Mouse (Mus musculus) urinary bladder, postnatal 14 days (tissue): ENCODE results near the gene Abraxas1.
A peak's percentile ranks its signal among the peaks of the same experiment; 100 is the strongest.

Experiments used
- DNase-seq: peaks from one replicate; pipeline ENCODE4 v3.0.0; 2021; ENCODE audit warnings: low spot score

Abraxas1 gene

DNA sequence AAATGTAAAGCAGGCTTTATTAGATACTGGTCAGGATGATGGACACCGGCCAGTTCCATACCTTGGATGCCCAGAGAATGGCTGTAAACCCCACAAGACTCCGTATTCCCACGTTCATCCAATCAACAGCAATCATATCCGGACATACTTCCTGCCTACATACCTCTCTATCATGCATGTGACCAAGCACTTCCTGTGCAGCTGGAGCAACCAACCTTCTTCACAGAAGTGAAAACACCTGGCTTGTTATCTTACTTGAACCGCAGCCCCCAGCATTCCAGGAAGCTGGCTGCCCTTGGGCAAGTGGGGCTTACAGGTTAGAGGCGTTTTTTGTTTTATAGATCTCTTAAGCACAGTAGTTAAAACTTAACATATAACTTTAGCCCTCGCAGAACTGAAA lies 2.1 kb upstream of the Abraxas1 start:
- DNase-seq, result no peak

DNA sequence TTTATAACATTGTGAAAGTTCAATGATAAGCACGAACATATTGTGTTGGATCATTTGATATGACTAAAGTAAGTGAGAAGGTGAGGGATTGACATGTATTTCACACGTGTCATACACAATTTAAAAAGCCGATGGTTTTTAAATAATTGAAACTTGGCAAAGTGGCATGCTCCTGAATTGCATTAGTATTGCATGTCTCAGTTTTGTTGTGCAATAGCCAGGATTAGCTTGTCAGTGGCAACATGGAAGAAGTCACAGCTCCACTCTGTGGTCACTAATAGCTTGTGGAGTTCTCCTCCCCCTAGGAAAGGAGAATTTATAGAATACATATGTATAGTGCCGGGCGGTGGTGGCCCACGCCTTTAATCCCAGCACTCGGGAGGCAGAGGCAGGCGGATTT lies 610 bp upstream of the Abraxas1 start:
- DNase-seq, result no peak

DNA sequence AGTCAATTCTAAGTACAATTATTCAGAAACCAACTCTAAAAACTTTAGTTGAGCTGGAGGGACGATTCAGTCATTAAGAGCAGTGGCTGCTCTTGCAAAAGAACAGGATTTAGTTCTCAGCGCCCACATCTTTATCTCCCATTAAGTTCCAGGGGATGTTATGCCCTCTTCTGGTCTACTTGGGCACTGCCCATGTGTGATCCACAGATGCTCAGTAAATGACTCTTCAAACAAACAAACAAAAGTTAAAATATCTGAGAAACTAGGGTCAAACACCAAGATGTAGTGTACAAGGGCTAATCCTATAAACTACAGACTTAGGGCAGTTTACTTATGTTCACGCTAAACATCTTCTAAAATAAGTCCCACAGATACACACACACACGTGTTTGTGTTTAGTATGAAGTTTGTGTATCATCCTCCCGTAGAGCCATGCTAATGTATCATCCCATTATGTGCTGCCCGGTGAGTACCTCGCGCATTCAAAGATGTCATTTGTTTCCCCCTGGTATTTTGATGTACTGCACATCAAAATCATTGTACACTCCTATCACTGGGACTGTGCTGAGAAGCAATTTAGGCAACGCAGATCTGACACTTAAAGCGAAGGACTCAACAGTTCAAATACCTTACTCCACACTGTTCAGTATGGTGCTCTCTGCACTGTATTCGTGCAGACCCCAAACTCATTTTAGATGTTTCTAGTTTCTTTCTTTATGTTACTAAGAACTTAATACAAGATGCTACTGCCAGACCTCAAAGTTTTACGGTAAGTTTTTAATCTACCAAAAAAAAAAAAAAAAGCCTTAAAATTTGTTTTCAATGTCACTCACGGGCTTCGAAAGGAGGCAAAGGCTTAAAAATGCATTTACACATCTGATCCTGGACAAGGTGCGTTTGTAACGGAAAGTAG lies 941 bp downstream of the Abraxas1 start:
- no peak for DNase-seq

DNA sequence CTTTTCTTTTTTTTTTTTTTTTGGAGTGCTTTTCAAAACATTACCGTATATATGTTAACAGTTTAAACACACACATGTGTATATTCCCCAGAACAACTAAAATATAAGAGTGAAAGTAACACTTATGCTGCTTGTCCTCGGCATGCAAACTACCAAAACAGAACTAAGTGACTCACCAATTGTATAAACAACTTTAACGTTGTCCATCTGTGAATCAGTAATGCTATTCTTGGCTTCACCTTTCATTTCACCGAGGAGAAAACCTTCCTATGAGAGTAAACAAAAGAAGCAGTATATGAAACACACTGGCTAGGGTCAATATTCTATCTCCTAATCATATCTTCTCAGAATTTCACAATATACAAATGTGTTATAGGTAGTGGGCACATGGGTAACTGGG lies 2.4 kb downstream of the Abraxas1 start:
- DNase-seq, result no peak

DNA sequence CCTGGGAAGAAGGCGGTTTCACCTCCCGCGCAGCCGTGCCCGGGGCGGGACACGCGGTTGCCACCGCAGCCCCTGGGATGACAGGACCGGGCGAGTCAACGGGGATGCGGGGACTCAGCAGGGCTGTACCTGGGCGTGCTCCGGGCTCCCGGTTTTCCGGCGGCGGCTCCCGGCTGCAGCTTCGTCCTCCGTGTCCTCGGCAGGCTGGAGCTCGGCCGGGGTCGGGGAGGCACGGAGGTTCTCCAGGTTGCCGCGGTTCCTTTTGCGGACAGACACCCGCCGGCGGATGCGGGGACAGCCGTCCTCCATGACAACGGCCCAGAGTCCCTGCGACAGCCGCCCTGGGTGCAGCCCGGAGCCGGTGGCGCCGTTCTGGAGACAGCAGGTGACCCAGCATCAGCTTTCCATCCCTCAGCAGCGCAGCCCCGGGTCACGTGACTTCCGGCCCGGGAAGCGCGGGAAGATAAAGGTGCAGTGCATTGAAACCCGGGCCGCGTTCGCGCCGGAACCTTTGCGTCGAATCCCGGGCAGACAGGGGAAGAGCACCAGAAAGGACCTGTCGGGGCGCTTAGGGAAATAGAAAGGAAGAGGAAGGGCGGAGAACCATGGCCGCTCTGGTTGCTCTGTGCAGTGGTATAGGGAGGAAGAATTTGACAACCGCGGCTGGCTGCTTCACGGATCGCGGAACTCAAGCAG lies 22.5 kb downstream of the Abraxas1 start, which contains the start of the genes Helq and Mrps18c:
Helq (minus strand) TSS at position 434 of the 696 bp plus-strand sequence.
Mrps18c (plus strand) TSS at position 463 of the 696 bp plus-strand sequence.
- peak; percentile 91 for DNase-seq

DNA sequence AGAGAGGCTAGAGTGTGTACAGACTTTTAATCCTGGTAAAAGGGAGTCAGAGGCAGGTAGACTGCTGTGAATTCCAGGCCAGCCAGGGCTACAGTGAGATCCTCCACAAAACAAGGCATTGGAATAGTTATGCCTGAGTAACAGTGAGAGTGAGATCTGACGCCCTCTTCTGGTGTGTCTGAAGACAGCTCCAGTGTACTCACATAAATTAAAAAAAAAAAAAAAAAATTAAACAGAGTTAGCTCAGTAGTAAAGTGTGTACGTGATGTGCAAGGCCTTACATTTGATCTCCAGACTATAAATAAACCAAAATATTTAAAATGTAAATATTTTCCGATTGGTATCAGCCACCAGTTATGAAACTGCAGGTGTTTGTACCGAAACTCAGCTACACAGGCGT lies 26.7 kb downstream of the Abraxas1 start:
- no peak for DNase-seq

DNA sequence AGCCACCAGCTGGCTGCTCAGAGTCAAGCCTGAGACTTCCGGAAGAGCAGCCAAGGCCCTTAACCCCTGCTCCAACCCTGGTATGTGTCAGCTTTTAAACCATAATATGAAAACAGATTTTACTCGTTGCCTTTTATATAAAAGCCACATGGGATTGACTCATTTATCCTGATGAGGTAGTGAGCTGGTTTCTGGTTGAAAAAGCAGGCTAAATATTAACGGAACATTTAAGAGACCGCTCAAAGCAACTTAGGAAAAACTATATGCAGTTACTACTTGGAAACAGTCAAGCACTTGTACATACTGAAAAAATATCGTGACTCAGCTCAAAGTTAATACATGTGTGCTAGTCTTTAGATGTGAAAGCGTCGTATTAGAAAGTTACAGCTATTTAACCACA lies 28.5 kb downstream of the Abraxas1 start:
- no peak for DNase-seq

DNA sequence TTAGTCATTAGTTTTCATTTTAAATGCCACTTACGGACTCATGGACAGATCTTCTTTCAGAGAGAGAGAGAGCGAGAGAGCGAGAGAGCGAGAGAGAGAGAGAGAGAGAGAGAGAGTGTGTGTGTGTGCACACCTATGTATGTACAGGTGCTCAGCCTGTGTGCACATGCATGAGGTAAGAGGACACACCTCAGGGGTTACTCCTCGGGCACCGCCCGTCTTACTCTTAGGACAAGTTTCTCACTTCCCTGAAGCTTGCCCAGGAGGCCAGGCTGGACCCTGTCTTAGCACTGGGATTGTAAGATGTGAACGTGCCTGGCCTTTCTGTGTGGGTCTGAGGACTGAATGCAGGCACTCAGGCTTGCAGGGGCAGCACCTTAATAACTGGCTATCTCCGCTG lies 33.2 kb downstream of the Abraxas1 start:
- DNase-seq, result no peak

DNA sequence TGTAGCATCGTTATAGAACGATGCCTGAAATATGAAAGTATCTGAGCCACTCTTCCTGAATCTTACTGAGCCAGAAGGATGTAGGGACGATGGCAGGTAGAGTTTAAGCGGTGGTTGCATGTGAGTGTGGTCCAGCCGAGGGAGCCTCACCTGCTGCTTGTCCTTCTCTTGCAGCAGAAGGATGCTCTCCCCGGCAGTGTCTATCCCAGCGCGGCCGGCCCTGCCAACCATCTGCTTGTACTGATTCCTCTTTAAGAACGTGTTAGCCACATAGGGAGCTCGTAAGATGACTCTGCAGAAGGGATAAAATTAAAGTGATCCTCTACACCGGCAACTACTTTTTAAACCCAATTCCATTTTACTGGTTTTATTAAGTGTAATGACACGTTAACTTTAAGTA lies 41.8 kb downstream of the Abraxas1 start:
- no peak for DNase-seq

DNA sequence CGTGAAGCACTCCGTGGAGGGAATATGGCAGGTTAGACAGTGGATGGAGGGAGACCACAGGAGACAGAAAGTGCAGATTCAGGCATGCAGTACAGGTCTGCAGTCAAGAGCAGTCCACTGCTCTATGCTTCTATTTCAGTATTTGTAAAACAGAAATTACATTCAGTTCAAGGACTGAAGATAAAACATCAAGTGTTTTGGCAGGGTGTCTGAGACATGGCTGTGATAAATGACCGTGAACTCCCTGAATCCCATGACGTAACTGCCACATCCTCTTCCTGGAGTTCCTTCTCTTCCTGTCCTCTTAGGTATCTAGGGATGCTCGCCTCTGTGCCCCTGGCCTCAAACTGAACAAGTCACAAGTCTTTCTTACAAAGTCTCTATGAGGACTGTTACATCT lies 43.9 kb downstream of the Abraxas1 start:
- DNase-seq, result no peak

DNA sequence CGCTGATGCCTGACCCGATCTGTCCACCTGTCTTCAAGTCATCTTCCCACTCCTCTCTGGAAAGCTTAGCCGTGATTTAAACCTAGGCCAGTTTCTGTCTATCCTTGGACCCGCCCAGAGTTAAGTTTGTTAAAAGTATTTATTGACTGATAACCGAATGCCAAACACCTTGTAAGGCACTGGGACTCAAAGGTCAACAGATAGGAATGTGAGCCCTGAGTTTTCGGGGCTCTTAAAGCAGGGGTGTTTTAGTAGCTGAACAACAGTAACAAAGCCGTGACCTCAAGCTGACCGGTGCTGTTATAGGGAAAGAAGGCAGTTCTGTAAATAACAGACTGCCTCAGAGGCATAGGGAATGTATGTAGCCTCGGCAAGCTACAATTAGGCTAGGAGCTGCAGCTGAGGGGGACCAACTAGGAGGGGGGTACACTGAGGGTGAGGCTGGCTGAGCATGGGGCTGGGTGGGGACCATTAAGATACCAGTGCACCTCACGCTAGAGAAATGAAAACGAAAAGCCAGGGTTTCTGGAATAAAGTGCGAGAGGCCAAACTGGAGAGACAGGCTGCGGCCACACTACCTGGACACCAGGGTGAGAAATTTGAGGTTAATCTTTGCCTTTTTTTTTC lies 44.9 kb downstream of the Abraxas1 start:
- no peak for DNase-seq

DNA sequence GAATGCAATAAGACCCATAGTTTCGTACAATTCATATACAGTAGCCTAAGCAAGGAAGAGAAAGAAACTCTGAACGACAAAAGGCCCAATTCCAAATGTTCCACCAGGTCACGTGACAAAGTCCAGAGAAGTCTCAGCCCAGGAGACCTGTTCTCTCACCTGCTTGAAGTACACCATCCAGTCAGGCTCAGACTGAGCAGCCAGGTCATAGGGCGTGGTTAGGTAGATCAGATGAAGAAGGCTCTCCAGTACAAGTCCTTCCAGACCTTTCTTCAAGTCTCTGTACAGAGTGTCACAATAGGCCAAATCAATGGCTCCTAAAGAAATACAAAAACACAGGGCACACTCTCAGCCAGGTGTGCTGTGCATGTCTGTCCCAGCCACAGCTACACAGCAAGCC lies 49.2 kb downstream of the Abraxas1 start:
- no peak for DNase-seq

DNA sequence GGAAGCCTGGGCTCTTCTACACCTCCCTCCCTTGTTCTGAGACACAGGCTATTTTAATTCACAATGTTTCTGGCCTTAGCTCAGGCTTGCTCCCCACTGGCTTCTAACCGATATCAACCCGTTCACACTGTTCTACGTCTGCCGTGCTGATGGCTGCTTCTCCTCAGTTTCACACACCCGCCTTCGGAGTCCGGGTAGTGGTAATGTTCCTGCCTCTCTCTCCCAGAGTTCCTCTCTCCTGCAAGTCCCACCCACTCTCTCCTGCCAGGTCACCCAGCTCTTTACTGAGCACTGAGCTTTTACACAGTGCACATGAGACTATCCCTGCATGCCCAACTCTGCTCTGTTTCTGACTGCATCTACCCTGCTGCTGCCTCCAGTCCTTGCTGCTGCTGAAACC lies 54.7 kb downstream of the Abraxas1 start:
- no peak for DNase-seq

DNA sequence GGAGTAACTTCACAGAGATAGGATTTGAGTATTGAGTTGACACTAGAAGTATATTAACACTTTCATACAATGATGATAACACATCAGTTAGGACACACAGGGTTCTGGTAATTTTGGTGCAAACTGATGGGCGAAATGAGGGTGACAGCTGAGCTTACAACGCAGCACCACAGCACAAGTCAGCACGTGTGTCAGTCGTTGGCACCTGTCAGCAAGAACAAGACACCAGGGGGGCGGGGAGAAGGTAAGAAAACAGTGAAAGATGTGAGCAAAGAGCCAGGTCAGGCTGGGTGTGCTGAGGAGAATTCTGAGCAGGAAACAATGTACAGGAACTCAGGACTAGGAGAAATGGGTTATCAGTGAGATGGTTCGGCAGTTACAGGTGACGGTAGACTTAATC lies 59.0 kb downstream of the Abraxas1 start:
- DNase-seq, result no peak

DNA sequence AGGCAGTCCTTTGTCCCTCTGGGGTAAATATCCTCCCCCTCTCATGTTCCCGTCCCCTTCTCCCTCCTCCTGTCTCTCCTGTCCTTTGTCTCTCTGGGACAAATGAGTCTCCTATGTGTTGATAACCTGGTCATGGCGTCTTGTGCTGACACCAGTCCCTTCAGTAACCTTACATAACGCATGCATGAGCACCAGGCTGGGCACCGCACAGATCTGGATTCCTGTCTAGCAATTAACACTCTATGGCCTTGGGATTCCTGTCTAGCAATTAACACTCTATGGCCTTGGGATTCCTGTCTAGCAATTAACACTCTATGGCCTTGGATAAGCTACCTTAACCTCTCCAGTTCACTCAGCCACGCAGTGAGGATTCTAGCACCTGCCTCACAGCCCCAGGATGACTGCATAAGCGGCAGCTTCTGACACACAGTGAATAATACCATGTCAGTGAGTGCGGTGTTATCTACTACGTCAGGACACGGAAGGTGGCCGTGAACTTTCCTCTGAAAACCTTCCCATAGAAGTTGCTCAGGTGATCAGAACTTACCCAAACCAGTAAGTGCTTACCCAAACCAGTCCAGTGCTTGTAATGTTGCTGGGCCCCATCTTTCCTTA lies 60.6 kb downstream of the Abraxas1 start:
- DNase-seq, result no peak

DNA sequence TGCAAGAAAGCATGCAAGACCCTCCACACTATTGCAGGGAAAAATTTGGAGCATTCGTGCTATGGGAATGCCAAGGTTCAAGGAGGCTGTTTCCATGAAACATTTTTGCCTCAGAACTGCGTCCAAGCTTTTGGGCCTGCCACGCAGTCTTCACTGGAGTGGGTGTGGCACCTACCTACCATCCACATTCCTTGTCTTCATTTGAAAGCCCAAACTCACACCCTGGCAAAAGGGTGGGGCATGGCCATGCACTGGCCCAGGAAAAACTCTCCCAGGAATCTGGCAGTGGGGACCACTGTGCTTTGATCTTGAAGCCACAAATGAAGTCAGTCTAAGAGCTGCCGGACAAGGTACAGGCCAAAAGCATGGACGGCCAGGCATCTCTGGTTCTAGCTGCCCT lies 62.6 kb downstream of the Abraxas1 start:
- no peak for DNase-seq
